Mouse (Mus musculus) liver, embryonic 14.5 days (tissue): ENCODE data around the gene Maea. TPM values are rescaled to one million over a fixed set of nuclear protein-coding genes. Genes with fewer than 3 reads are reported as not detected.

Source experiments
- ATAC-seq: fragments of 200-750 bp; cut with Nextera tagmentation; 2 replicates; pipeline ENCODE4 v1.8.0; 2017; ENCODE audit warnings: moderate number of reproducible peaks, mild to moderate bottlenecking, moderate library complexity; ENCODE audit not compliant: insufficient read depth
- DNase-seq, 3 experiments: peaks; one replicate each; pipeline ENCODE4 v3.0.0-alpha.2; 2012 to 2013; ENCODE audit warnings: low read depth in 3 of 3, low spot score in 3 of 3
- H3K27ac ChIP-seq: fragments of 300-500 bp; sonication (generic); 2 replicates; pipeline ENCODE4 v1.5.1; 2014; ENCODE audit warnings: moderate library complexity, mild to moderate bottlenecking, control low read depth, inconsistent platforms
- H3K27me3 ChIP-seq: fragments of 300-500 bp; sonication (generic); 2 replicates; pipeline ENCODE4 v1.6.1; 2014; ENCODE audit warnings: mild to moderate bottlenecking, low read length, moderate library complexity; ENCODE audit not compliant: control insufficient read depth, insufficient read depth
- H3K36me3 ChIP-seq: fragments of 300-500 bp; sonication (generic); replicated peaks from 2 replicates; pipeline ENCODE4 v1.6.1; 2014; ENCODE audit warnings: low read depth; ENCODE audit not compliant: control insufficient read depth, insufficient read depth
- H3K4me1 ChIP-seq, 2 experiments: fragments of 200-500 bp in 1 of 2; fragments of 300-500 bp in 1 of 2; sonication (generic) in 1 of 2; replicated peaks; 2 replicates each; pipeline ENCODE4 v1.6.1; 2012 to 2014; ENCODE audit warnings: antibody characterized with exemption in 1 of 2, inconsistent platforms in 1 of 2, low read length in 1 of 2; ENCODE audit not compliant: control insufficient read depth in 2 of 2, insufficient read depth in 2 of 2
- H3K4me2 ChIP-seq: fragments of 300-500 bp; sonication (generic); 2 replicates; pipeline ENCODE4 v1.6.1; 2014; ENCODE audit warnings: low read depth, mild to moderate bottlenecking, control low read depth, moderate library complexity
- H3K4me3 ChIP-seq, 2 experiments: fragments of 200-500 bp in 1 of 2; fragments of 300-500 bp in 1 of 2; sonication (generic) in 1 of 2; 2 replicates each; pipeline ENCODE4 v1.5.1; 2012 to 2014; ENCODE audit warnings: low read depth in 2 of 2, low read length in 2 of 2, mild to moderate bottlenecking in 2 of 2, control low read depth in 1 of 2, inconsistent platforms in 1 of 2, moderate library complexity in 1 of 2; ENCODE audit not compliant: insufficient read depth in 1 of 2
- H3K9ac ChIP-seq: fragments of 300-500 bp; sonication (generic); replicated peaks from 2 replicates; pipeline ENCODE4 v1.6.1; 2014; ENCODE audit warnings: mild to moderate bottlenecking, control low read depth, moderate library complexity
- H3K9me3 ChIP-seq: fragments of 300-500 bp; sonication (generic); 2 replicates; pipeline ENCODE4 v1.6.1; 2016; ENCODE audit warnings: low read length, mixed read lengths; ENCODE audit not compliant: control insufficient read depth
- CTCF ChIP-seq: IDR thresholded peaks from 2 replicates; pipeline ENCODE4 v1.5.1; 2016; ENCODE audit warnings: antibody characterized with exemption, low read depth, control low read depth
- EP300 ChIP-seq: IDR thresholded peaks from 2 replicates; pipeline ENCODE4 v1.6.1; 2016; ENCODE audit warnings: antibody characterized with exemption, low read depth
- WGBS: fragments of 180-500 bp; shearing (Covaris S2); extraction: QIAGEN DNeasy Blood & Tissue Kit; methylation state at CpG from one replicate; pipeline ENCODE4 v1.1.7; 2014; ENCODE audit not compliant: insufficient replicate concordance; 5-methylcytosine and 5-hydroxymethylcytosine counted together
- polyA plus RNA-seq, 2 experiments: library from polyadenylated mRNA; depleted of rRNA in 1 of 2; stranded (reverse) in 1 of 2; unstranded in 1 of 2; fragments of >200 nt; fragmentation: Nextera tagmentation in 1 of 2; extraction: Ambion mirVana in 1 of 2; gene quantifications; 2 replicates each; pipeline versions ENCODE4 v1.2.1 to v1.2.3; 2012 to 2014

Maea gene
- polyA plus RNA-seq, 2 experiments: 40.0 to 47.2 TPM

DNA sequence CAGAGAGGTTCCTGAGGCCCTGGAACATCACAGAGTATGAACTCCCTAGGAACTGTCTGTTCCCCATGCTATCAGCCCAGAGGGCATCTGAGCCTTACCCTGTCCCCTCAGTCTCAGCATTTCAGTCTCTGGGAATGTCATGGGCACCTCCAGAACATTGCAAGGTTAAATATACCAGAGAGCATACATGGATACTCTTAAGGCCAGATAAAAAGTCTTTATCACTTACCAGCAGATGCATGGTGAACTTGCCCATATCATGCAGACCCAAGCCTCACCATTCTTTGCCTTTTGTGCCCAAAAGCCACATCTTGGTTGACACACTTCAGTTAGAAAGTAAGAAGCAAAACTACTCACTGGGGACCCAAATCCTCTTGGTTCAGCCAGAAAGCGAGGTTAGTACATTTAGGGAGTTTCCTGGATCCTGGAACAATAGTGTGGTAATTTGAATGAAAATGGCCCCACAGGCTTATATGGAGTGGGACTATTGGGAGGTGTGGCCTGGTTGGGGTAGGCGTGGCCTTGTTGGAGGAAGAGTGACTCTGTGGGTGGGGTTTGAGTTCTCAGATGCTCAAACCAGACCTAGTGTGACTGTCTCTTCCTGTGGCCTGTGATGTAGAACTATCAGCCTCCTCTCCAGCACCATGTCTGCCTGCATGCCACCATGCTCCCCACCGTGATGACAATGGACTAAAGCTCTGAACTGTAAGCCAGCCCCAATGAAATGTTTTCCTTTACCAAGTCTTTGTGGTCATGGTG is 24.4 kb upstream of the Maea start:
- DNase-seq (peak in 2 of 3 experiments; percentile 9 to 33), ATAC-seq (peak; percentile 82)
- WGBS: 41% methylated on average over 3 of the region's 3 CpGs

DNA sequence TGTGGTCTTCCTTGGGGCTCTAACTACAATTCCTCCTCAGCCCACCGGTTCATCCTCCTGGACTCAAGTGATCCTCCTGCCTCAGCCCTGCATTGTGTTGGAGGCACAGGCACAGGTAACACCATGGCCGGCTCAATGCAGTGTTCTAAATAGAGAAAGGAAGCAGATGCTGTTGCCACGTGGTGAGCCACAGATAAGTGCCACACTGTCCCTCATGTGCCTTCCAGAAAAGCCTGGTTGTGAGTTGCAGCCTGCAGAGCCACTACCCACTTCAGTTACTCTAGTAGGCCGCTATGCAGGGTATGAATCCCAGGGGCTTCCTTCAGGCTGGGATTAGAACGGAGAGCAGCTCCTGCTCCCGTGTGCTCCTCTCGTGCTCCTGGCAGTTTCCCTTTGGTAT is 23.1 kb upstream of the Maea start:
- no peak overlapping the region for H3K4me2 ChIP-seq
- TF ChIP-seq EP300 (no peak), CTCF (no peak)
- no peak overlapping the region for H3K27ac ChIP-seq
- H3K9ac ChIP-seq: no peak overlapping the region
- H3K4me3 ChIP-seq: no peak overlapping the region
- ATAC-seq (no peak), DNase-seq (no peak)
- WGBS: 51% methylated on average over 7 of the region's 7 CpGs
- no peaks in the 10 kb centered on the region for H3K9me3 ChIP-seq
- H3K4me1 ChIP-seq: peaks cover 0 to 14% of the 10 kb centered on the region in 2 experiments; a peak in 2 of 4 replicates
- H3K27me3 ChIP-seq: no peaks in the 10 kb centered on the region
- no peaks in the 10 kb centered on the region for H3K36me3 ChIP-seq

More for the DNA sequence above, 24.4 kb upstream of the Maea start:
- no peaks in the 10 kb centered on the region for H3K9me3 ChIP-seq
- no peak overlapping the region for H3K27ac ChIP-seq
- no peaks in the 10 kb centered on the region for H3K27me3 ChIP-seq
- H3K4me3 ChIP-seq: no peak overlapping the region
- no peak overlapping the region for H3K4me2 ChIP-seq
- H3K4me1 ChIP-seq: peaks cover 0 to 14% of the 10 kb centered on the region in 2 experiments; a peak in 2 of 4 replicates
- no peak overlapping the region for H3K9ac ChIP-seq
- no peaks in the 10 kb centered on the region for H3K36me3 ChIP-seq
- TF ChIP-seq CTCF (no peak), EP300 (no peak)

DNA sequence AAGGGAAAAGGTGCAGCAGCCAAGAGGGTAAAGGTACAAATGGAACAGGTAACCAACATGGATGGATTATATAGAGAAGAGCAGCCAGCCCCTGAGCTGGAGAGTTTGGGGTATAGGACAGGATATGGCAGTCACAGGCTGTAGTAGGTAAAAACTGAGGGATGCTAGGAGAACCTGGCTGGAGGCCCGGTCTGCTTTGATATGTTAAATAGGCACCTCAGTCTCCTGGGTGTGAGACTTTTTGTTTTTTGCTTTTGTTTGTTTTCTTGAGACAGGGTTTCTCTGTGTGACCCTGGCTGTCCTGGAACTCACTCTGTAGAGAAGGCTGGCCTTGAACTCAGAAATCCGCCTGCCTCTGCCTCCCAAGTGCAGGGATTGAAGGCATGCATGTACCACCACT is 10.8 kb upstream of the Maea start:
- 37% methylated on average over 2 of the region's 2 CpGs for WGBS
- H3K4me1 ChIP-seq: no peaks in the 10 kb centered on the region
- H3K36me3 ChIP-seq: no peaks in the 10 kb centered on the region
- no peak for DNase-seq
- H3K4me2 ChIP-seq: no peak overlapping the region
- TF ChIP-seq EP300: no peak
- TF ChIP-seq CTCF: no peak
- H3K27ac ChIP-seq: no peak overlapping the region
- no peak for ATAC-seq
- H3K27me3 ChIP-seq: no peaks in the 10 kb centered on the region
- H3K9ac ChIP-seq: no peak overlapping the region
- no peaks in the 10 kb centered on the region for H3K9me3 ChIP-seq
- no peak overlapping the region for H3K4me3 ChIP-seq

DNA sequence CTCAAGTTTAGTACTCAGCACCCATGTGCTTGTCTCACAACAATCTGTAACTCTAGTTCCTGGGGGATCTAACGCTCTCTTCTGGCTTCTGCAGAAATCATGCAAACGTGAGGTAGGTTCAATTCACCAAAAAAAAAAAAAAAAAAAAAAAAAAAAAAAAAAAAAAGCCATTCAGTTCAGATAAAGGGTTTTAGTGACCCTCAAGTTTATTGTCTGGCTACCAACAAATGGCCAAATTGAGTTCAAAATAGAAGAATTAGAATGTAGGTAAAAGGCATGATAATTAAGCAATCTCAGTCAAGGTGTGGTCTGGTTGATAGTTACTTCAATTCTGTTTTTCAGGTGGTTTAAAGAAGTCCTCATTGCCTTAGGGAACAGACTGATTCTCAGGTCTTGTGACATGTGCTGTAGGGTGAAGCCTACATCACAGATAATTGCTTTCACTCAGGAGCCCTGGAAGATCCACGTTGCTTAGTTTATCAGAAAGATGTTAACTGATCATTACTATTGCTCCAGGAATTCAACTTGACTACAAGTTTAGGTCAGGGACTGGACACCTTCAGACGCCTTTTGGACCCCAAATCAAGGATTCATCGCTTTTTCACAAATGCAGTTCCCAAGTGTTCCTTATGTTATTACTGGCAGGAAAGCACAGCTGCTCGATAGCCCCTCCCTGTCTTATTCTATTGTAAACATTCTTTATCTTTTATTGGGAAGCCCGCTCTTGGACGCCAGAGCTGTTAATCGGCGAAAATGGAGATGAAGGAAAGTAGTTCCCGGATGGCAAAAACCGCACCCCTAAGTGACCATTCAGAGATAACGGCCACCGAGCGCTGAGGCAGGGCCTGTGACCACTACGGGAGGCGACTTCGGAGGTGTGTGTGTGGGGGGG is 682 bp upstream of the Maea start:
- Histone ChIP-seq H3K9ac (peak overlapping the region; percentile 77), H3K9me3 (no peaks in the 10 kb centered on the region), H3K36me3 (peaks cover 2% of the 10 kb centered on the region; the same call in 1 of the 2 replicates), H3K4me2 (peak overlapping the region; percentile 92), H3K27ac (peak overlapping the region; percentile 62), H3K4me3 (peak overlapping the region; percentile 83 to 90), H3K27me3 (no peaks in the 10 kb centered on the region), H3K4me1 (peaks cover 10 to 16% of the 10 kb centered on the region in 2 experiments)
- ATAC-seq: no peak
- DNase-seq: no peak
- 22% methylated on average over 18 of the region's 18 CpGs for WGBS
- no peak for TF ChIP-seq CTCF
- no peak for TF ChIP-seq EP300

DNA sequence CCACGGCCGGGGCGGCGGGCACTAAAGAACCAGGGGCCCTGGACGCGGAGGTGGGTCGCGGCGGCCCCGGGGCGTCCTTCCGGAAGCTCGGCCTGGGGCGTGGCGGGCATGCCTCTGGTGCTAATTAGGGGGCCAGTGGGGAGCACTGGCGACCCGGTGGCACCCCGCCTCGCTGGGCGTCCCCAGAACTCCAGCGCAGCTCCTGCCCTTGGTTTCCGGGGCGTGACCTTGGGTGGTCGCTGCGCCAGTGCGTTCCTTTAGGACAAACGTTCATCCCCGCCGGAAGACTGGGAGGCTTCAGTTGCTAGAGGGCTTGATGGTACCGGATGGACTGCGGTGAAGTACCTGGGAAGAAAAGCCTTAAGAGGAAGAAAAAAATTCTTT is 660 bp downstream of the Maea start:
- peak overlapping the region; percentile 90 for H3K9ac ChIP-seq
- H3K9me3 ChIP-seq: no peaks in the 10 kb centered on the region
- peak overlapping the region; percentile 70 to 90 for H3K4me3 ChIP-seq
- H3K27ac ChIP-seq: peak overlapping the region; percentile 24
- WGBS: under 1% methylated on average over 29 of the region's 31 CpGs
- ATAC-seq: peak; percentile 36
- TF ChIP-seq EP300 (no peak), CTCF (no peak)
- H3K27me3 ChIP-seq: no peaks in the 10 kb centered on the region
- H3K4me2 ChIP-seq: peak overlapping the region; percentile 81
- peak in 1 of 3 experiments; percentile 46 for DNase-seq
- H3K4me1 ChIP-seq: peaks cover 10 to 16% of the 10 kb centered on the region in 2 experiments
- H3K36me3 ChIP-seq: peaks cover 2% of the 10 kb centered on the region; the same call in 1 of the 2 replicates
